Mouse (Mus musculus): Measurements from ENCODE around the gene Pnp2. TPM values are rescaled to one million over a fixed set of nuclear protein-coding genes. Genes with fewer than 3 reads are reported as not detected.
"Not testable (repeated sequence)": the region's sequence is repeated elsewhere in the genome, so short reads cannot be mapped to it uniquely, and the experiment has no call there.

Pnp2 gene
- total RNA-seq, 1 experiment from 2014 or later: 1.9 TPM

DNA sequence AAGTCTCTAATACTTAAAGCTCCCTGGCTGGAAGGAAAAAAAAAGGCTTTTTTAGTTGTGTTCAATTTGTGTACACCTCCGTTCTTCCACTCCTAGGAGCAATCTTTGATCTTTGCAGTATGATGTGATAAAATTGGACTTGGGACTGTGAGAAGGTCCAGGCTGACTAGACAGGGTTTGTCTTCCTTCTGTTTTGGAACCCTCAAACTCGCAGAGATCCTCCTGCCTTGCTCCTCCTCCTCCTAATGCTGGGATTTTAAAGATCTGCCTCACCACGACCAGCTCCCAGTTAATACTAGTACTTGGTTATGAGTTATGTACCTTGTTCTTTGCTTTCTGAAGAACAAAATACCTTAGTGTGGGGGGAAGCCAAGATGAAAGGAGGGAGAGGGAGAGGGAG lies 10.3 kb upstream of the Pnp2 start:
- not testable (repeated sequence) for ATAC-seq (replicated peaks; ENCODE audit: insufficient number of reproducible peaks, low FRiP score, low TSS enrichment, poor library complexity, severe bottlenecking)

DNA sequence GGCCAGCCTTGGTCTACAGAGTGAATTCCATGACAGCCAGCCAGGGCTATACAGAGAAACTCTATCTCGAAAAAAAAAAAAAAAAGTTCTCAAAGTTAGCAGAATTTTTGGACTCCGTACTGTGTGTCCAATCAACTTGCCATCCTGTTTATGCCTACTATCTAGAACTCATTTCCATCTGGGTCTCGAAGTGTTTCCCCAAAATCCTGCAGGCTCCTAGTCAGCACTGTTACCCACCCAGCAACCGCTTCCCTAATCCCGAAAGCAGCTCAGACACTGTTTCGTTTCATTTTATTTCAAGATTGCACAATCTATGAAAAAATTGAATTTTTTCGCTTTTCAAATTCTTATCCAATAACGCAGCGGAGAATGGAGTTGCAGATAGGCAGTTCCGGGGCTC lies 305 bp upstream of the Pnp2 start:
- ATAC-seq (replicated peaks; ENCODE audit: insufficient number of reproducible peaks, low FRiP score, low TSS enrichment, poor library complexity, severe bottlenecking): no peak

DNA sequence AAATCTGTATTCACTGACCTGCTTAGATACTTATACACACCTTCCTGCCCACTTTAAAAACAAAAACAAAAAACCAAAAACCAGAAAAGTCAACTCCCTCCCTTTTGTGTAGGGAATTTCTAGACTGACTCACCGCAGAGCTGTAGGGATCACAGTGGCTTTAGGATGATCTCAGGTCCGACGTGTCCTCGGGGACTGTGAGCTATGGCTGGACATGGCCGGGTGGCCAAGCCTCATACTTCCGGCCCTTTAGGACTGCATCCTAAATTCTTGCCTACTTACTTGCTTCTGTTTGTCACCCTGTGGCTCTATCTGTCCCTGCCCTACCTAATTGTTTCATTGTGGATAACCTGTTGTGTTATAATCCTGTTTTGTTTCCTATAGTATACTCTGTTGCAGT lies 932 bp downstream of the Pnp2 start:
- not testable (repeated sequence) for ATAC-seq (replicated peaks; ENCODE audit: insufficient number of reproducible peaks, low FRiP score, low TSS enrichment, poor library complexity, severe bottlenecking)

DNA sequence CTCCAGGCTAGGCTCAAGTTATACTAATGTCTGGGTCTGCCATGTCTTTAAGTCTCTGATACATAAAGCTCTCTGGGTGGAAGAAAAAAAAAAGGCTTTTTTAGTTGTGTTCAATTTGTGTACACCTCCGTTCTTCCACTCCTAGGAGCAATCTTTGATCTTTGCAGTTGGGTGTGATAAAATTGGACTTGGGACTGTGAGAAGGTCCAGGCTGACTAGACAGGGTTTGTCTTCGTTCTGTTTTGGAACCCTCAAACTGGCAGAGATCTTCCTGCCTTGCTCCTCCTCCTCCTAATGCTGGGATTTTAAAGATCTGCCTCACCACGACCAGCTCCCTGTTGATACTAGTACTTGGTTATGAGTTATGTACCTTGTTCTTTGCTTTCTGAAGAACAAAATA lies 1.4 kb downstream of the Pnp2 start:
- not testable (repeated sequence) for ATAC-seq (replicated peaks; ENCODE audit: insufficient number of reproducible peaks, low FRiP score, low TSS enrichment, poor library complexity, severe bottlenecking)

DNA sequence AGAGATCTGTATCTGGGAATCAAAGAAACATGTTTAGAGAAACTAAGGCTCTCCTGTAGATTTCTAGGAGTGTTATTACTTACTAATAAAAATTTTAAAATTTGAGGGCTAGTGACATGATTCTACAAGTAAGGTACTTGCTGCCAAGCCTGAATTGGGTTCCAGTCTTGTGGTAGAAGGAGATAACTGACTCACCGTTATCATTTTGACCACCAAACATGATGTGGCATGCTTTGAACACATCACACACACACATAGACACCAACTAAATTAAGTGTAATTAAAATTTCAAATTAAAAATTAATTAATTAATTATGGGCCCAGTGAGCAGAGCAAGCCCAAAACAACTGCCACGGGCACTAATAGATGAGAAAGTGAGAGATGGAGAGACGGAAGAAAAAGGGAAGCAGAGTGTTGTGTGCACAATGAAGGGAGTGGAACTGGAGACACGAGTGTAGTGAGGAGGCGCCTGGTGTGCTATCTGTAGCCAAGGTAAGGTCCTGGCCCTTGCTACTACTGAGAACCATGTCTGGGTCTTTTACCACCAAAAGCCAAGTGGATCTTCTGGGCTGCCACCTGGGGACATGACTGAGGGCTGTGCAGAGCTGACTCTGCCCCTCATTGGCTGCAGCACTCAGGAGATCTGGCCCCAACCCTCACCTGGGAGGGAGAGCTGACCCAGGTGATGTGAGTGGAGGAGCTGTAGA lies 2.6 kb downstream of the Pnp2 start:
- ATAC-seq (replicated peaks; ENCODE audit: insufficient number of reproducible peaks, low FRiP score, low TSS enrichment, poor library complexity, severe bottlenecking): not testable (repeated sequence)

DNA sequence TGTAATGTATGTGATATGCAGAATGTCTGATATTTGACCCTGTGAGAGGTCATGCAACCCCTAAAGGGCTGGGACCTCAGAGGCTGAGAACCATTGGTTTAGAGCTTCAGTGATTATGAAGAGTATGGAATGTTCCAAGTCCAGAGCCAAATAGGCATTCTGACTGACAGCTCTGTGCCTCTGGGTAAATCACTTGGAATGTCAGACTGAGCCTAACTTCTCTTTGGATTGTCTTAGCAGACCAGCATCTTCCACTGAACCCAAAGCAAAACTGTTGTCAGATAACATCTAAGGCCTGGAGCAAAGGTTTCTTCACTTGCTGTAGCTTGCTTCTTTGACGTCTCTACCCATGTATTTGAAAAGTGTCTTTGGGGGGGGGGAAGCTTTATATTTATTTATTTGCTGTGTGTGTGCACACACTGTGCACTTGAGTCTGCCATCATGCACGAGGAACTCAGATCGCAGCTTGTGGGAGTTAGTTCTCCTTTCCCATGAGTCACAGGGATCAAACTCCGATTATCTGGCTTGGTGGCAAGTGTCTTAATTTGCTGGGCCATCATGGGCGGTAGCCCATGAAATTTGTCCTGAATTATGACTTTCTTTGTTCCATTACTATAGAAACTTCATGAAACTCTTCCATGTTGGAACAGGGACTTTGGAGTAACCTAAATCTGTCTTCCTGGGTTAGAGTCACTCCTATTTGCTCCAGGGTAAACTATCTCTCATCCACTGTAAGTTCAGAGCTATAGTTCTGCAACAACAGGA lies 12.6 kb downstream of the Pnp2 start:
- ATAC-seq (replicated peaks; ENCODE audit: insufficient number of reproducible peaks, low FRiP score, low TSS enrichment, poor library complexity, severe bottlenecking): no peak

DNA sequence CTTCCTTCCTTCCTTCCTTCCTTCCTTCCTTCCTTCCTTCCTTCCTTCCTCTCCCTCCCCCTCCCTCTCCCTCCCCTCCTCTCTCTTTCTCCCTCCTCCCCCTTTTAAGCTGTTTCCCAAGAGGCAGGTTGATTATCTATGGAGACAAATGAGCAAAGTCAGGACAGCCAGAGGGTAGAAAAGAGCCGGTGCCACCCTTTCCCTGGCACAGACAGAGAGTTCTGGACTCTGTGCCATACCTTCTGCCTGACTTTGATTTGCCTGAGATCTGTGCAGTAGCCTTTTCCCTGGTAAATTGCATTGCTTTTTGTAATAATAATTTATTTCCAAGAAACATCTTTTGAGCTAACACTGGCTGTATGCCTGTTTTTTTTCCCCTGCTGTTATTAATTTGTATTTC lies 13.2 kb downstream of the Pnp2 start:
- no peak for ATAC-seq (replicated peaks; ENCODE audit: insufficient number of reproducible peaks, low FRiP score, low TSS enrichment, poor library complexity, severe bottlenecking)

DNA sequence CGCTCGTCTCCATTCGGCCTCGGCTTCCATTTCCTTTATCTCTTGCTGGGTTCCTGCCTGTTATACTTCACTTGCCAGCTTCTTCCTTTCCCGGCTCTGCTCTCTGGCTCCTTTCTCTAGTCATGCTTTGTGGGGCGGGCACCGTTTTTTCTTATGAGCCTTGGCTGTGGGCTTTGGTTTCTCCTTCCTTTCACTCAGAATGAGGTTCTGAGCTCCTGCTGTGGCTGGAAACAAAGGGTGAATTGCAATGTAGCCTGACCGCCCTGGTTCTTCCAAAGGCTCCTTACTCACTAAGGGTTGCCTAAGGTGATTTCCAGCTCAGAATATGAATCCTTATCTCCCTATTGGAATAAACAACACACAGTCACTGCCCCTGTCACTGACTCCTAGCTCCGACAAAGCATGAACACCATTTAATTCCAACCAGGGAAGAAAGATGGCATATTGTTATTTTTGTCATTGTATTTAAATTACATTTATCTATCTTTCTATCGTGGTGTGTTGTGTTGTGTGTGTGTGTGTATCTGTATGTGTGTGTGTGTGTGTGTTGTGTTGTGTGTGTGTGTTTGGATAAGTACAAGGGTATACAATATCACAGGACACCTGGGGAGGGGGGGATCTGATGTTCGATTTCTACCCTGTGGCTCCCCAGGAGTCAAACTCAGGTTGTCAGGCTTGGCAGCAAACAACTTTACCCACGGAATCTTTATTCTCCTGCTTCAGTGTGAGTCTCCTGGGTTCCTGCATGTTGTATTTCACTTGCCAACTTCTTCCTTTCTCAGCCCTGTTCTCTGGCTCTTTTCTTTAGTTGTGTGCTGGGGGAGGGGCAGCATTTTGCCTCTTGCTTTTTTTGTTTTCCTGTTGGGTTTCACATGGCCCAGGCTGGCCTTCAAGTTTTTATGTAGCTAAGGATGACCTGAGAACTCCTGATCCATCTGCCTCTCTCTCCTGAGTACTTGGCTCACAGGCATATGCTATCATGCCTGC lies 14.1 kb downstream of the Pnp2 start:
- no peak for ATAC-seq (replicated peaks; ENCODE audit: insufficient number of reproducible peaks, low FRiP score, low TSS enrichment, poor library complexity, severe bottlenecking)

DNA sequence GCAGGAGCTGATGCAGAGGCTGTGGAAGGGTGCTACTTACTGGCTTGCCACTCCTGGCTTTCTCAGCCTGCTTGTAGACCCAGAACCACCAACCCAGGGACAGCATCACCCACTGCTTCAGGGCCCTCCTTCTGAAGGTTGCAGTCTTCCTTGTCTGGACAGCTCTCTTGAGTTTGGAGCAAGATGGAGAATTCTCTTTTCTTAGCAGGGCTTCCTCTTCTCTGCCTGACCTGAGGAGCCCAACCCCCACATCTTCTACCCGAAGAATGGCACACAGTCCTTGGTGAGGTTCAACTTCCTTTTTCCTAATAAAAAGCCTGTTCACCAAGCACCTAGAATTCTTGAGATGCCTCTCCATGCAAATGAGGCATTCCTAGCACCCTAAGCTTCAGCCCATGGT lies 15.0 kb downstream of the Pnp2 start:
- ATAC-seq (replicated peaks; ENCODE audit: insufficient number of reproducible peaks, low FRiP score, low TSS enrichment, poor library complexity, severe bottlenecking): 0 out of 2 replicates have a peak, but pooled peaks have one; percentile 50

DNA sequence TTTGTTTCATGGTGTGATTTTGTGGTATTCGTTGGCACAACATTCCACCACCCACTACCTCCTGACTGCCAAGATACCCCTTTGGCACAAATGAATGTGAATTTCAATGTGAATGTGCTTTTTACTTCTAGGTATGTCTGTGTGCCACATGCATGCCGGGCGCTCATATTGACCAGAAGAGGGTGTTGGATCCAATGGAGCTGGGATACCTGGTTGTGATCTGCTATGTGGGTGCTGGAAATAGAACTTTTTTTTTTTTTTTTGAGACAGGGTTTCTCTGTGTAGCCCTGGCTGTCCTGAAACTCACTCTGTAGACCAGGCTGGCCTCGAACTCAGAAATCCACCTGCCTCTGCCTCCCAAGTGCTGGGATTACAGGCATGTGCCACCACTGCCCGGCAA lies 17.3 kb downstream of the Pnp2 start:
- not testable (repeated sequence) for ATAC-seq (replicated peaks; ENCODE audit: insufficient number of reproducible peaks, low FRiP score, low TSS enrichment, poor library complexity, severe bottlenecking)

DNA sequence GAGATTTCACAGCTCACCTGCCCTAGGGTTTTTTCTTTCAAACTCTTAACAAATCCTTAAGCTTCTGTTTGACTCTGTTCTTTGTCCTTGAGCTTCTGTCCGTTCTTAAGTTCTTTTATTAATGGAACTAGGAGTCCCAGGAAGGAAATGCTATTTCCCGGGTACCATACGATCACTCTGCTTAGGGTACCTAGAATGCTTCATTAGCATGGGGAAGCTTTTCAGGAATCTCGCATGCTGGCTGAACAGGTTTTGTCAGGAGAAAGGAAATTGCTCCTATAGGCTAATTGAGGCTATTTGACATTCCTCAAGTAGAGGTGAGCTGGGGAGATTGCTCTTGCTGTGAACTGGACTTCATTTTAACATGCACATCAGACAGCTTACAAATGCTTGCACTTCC lies 17.9 kb downstream of the Pnp2 start:
- ATAC-seq (replicated peaks; ENCODE audit: insufficient number of reproducible peaks, low FRiP score, low TSS enrichment, poor library complexity, severe bottlenecking): no peak

DNA sequence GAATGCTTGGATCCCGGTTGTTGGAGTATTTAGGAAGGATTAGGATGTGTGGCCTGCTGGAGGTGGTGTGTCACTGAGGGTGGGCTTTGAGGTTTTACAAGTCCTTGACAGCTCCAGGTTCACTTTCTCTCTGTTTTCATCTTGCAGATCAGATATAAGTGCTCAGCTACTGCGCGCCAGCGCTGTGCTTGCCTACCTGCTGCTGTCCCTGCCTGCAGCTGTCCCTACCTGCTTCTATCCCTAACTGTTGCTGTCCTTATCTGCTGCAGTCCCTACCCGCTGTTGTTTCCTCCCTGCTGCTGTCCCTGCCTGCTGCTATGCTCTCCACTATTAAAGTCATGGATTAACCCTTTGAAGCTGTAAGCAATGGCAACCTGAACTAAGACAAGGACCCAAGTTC lies 19.2 kb downstream of the Pnp2 start:
- ATAC-seq (replicated peaks; ENCODE audit: insufficient number of reproducible peaks, low FRiP score, low TSS enrichment, poor library complexity, severe bottlenecking): no peak

DNA sequence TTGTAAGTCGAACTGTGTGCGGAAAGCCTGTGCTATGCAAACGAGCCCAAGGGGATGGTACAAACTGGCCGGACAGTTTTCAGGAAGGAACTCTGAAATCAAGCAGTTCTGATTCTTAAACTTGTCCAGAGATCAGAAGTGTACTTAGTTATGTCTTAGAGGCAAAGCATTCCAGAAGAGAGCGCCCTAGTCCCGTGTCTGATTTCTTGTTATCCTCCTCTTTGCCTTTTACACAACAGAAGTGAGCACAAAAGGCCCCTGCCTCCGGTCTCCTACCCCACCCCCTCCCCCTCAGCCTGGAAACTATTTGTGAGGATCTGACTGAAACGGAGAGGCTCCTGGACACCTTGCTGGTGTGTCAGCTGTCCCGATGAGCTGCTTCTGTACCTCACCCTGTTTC lies 20.9 kb downstream of the Pnp2 start:
- ATAC-seq (replicated peaks; ENCODE audit: insufficient number of reproducible peaks, low FRiP score, low TSS enrichment, poor library complexity, severe bottlenecking): no peak

DNA sequence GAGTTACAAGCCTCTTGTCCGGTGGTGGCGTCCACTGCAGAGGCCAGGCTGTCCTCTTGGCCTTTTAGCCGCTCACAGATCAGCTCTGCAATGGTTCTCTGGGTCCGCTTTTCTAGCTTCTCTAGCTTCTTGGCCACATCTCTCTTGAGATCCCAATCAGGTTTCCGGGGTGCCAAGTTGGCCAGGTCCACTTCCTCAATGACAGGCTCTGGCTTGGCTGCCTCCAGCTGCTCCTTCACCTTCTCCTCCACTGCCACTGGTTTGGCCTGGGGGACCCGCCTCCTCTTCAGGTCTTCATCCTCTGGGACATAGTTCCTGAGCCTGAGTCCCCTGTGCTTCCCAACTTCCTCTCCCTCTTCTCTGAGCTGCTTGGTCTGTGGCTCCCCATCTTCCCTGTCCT lies 22.7 kb downstream of the Pnp2 start:
- ATAC-seq (replicated peaks; ENCODE audit: insufficient number of reproducible peaks, low FRiP score, low TSS enrichment, poor library complexity, severe bottlenecking): peak; percentile 78

DNA sequence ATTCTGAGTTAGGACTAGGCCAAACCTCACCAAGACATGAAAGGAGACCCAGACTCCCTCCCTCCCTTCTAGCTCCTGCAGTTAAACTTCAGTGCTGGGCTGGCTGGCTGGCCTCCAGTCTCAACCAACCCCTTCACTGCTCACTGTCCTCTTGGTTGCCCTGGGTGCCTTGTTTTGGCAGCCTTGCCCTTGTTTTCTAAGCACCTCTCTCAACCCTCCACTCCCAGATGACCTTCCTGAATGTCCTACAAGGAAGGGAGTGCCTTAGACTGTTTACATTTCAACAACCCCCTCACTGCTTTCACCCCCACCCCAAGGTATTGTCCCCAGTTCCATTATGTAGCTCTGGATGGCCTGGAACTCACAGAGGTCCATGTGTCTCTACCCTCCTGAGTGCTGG lies 23.8 kb downstream of the Pnp2 start:
- ATAC-seq (replicated peaks; ENCODE audit: insufficient number of reproducible peaks, low FRiP score, low TSS enrichment, poor library complexity, severe bottlenecking): no peak

DNA sequence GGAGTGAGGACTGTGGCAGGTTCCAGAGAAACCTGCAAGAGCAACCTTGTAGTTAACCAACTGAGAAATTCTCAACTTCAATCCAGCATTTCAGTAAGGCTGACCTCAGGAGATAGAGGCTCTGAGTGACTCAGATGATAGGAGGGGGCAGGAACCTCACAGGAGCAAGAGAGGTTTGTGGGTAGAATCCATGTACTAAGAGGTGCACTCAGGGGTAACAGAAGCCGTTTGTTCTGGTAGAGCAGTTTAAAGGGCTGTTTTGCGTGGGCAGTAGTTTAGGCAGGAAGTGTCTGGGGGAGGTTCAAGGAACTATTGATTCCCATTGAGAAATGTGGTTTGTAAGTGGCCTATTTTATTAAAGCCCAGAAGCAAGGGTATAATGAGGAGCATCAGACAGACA lies 25.4 kb downstream of the Pnp2 start:
- no peak for ATAC-seq (replicated peaks; ENCODE audit: insufficient number of reproducible peaks, low FRiP score, low TSS enrichment, poor library complexity, severe bottlenecking)

DNA sequence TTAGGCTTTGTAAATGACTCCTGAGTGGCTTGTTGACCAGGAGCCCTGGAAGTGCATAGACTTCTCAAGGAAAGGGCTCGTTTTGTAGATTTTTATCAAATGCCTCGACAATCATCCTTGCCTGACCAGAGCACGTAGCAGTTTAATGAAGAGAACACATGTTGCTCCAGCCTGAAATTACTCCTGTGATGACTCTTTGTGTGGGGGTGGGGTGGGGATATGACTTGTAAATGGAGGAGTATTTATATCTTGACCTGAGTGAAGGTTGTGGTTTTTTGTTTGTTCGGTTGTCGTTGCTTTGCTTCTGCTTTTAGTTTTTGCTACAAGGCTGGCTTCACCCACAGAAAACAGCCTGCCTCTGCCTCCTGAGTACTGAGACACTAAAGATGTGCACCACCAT lies 26.0 kb downstream of the Pnp2 start:
- ATAC-seq (replicated peaks; ENCODE audit: insufficient number of reproducible peaks, low FRiP score, low TSS enrichment, poor library complexity, severe bottlenecking): no peak

DNA sequence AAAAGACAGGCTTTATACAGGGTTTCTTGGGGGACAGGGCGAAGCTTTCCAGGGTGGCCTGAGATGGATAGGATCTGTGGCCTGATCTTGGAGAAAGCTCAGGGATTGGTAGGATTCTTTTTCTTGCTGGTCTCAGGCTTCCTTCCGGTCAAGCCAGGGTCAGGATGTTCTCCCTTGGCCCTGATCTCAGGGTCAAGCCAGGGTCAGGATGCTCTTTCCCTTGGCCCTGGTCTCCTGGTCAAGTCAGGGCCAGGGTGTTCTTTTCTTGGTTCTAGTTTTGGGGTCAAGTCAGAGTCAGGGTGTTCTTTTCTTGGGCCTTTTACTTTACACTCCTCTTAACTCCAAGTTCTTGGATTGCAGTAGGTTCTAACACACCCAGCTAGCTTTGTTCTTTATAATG lies 31.9 kb downstream of the Pnp2 start:
- ATAC-seq (replicated peaks; ENCODE audit: insufficient number of reproducible peaks, low FRiP score, low TSS enrichment, poor library complexity, severe bottlenecking): no peak

DNA sequence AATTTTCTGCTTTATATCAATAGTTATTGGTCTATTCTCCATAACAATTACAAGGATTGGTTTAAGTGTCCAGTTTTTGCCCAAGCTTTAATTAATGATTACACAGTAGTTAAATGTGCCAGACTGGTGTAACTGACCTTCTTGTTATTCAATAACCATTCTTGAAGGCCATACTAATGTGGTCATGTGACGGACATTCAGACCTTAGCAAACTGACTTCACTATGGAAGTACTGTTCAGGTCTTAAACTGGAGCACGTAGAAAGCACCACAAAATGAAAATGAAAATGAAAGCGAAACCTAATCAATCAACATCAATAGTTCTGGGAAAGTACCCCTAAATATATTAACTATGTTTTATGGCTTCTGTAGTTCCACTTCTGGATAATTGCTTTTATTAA lies 35.2 kb downstream of the Pnp2 start:
- ATAC-seq (replicated peaks; ENCODE audit: insufficient number of reproducible peaks, low FRiP score, low TSS enrichment, poor library complexity, severe bottlenecking): no peak
